Mouse (Mus musculus): Measurements from ENCODE around the gene Nudt19.
"Not testable (repeated sequence)": the region's sequence is repeated elsewhere in the genome, so short reads cannot be mapped to it uniquely, and the experiment has no call there.

The Nudt19 gene

GRCm38 (mm10) chr7:35565965-35566364 is 9.9 kb upstream of the Nudt19 start:
- DNase-seq (ENCODE audit: low spot score in 2 of 2) = not testable (repeated sequence)

GRCm38 (mm10) chr7:35564872-35565271 is 8.8 kb upstream of the Nudt19 start:
- not testable (repeated sequence) for DNase-seq (ENCODE audit: low spot score in 2 of 2)

- no peak for DNase-seq (ENCODE audit: low spot score in 2 of 2)
Measured at GRCm38 (mm10) chr7:35564067-35564865, 8.2 kb upstream of the Nudt19 start.

GRCm38 (mm10) chr7:35563071-35563470 is 7.0 kb upstream of the Nudt19 start:
- DNase-seq (ENCODE audit: low spot score in 2 of 2) = no peak

- DNase-seq (ENCODE audit: low spot score in 2 of 2) = no peak
Measured at GRCm38 (mm10) chr7:35559838-35560237, 3.7 kb upstream of the Nudt19 start.

GRCm38 (mm10) chr7:35558681-35559080 is 2.6 kb upstream of the Nudt19 start:
- no peak for DNase-seq (ENCODE audit: low spot score in 2 of 2)

GRCm38 (mm10) chr7:35557577-35557976 is 1.5 kb upstream of the Nudt19 start:
- no peak for DNase-seq (ENCODE audit: low spot score in 2 of 2)

- DNase-seq (ENCODE audit: low spot score in 2 of 2) = no peak
Measured at GRCm38 (mm10) chr7:35556905-35557304, 801 bp upstream of the Nudt19 start.

- DNase-seq (ENCODE audit: low spot score in 2 of 2) = peak; percentile 93 to 94
Measured at GRCm38 (mm10) chr7:35555224-35556204, 590 bp downstream of the Nudt19 start.

- peak; percentile 63 to 66 for DNase-seq (ENCODE audit: low spot score in 2 of 2)
Measured at GRCm38 (mm10) chr7:35554605-35555175, 1.4 kb downstream of the Nudt19 start.

- peak; percentile 51 to 58 for DNase-seq (ENCODE audit: low spot score in 2 of 2)
Measured at GRCm38 (mm10) chr7:35553751-35554604, 2.1 kb downstream of the Nudt19 start.

- peak; percentile 73 for DNase-seq (ENCODE audit: low spot score in 2 of 2)
Measured at GRCm38 (mm10) chr7:35545881-35546280, 10.2 kb downstream of the Nudt19 start.

GRCm38 (mm10) chr7:35537562-35537961 is 18.5 kb downstream of the Nudt19 start, which contains the start of gene Tdrd12:
Gene Tdrd12 (minus strand): TSS chr7:35537745.
- no peak for DNase-seq (ENCODE audit: low spot score in 2 of 2)

GRCm38 (mm10) chr7:35535750-35536512 is 20.2 kb downstream of the Nudt19 start:
- DNase-seq (ENCODE audit: low spot score in 2 of 2) = no peak

- DNase-seq (ENCODE audit: low spot score in 2 of 2) = not testable (repeated sequence)
Measured at GRCm38 (mm10) chr7:35530544-35530943, 25.6 kb downstream of the Nudt19 start.

- DNase-seq (ENCODE audit: low spot score in 2 of 2) = no peak
Measured at GRCm38 (mm10) chr7:35530026-35530425, 26.1 kb downstream of the Nudt19 start.

GRCm38 (mm10) chr7:35526795-35527194 is 29.3 kb downstream of the Nudt19 start:
- DNase-seq (ENCODE audit: low spot score in 2 of 2) = no peak

- DNase-seq (ENCODE audit: low spot score in 2 of 2) = peak; percentile 28 to 36
Measured at GRCm38 (mm10) chr7:35501995-35502394, 54.1 kb downstream of the Nudt19 start.

GRCm38 (mm10) chr7:35497516-35497915 is 58.6 kb downstream of the Nudt19 start:
- DNase-seq (ENCODE audit: low spot score in 2 of 2) = peak; percentile 26 to 43
